Mouse (Mus musculus): Measurements from ENCODE around the gene Fbl. TPM values are rescaled to one million over a fixed set of nuclear protein-coding genes. Genes with fewer than 3 reads are reported as not detected.
"Not testable (repeated sequence)": the region's sequence is repeated elsewhere in the genome, so short reads cannot be mapped to it uniquely, and the experiment has no call there.

Fbl gene
- total RNA-seq, 2 experiments from 2014 or later: 113 to 121 TPM

GRCm38 (mm10) chr7:28186631-28187030 is 17.1 kb downstream of the Fbl start:
- intact Hi-C loops (cut with DNase I): loop anchor here (10.0 kb wide), 1 partner anchor 118 kb away; the partner anchor contains the start of gene Dll3
- peak; percentile 13 for DNase-seq

- no peak for DNase-seq
- intact Hi-C loops (cut with DNase I): no loop called here
Measured at GRCm38 (mm10) chr7:28191489-28191888, 22.0 kb downstream of the Fbl start.

- intact Hi-C loops (cut with DNase I): no loop called here
- no peak for DNase-seq
Measured at GRCm38 (mm10) chr7:28191903-28192302, 22.4 kb downstream of the Fbl start.

GRCm38 (mm10) chr7:28195414-28196098 is 26.0 kb downstream of the Fbl start:
- intact Hi-C loops (cut with DNase I): no loop called here
- DNase-seq: no peak

GRCm38 (mm10) chr7:28196528-28196927 is 27.0 kb downstream of the Fbl start:
- DNase-seq: no peak
- intact Hi-C loops (cut with DNase I): no loop called here

GRCm38 (mm10) chr7:28199054-28199453 is 29.5 kb downstream of the Fbl start:
- intact Hi-C loops (cut with DNase I): no loop called here
- no peak for DNase-seq

- intact Hi-C loops (cut with DNase I): no loop called here
- DNase-seq: no peak
Measured at GRCm38 (mm10) chr7:28203207-28204108, 33.9 kb downstream of the Fbl start.

- DNase-seq: peak; percentile 33
- intact Hi-C loops (cut with DNase I): no loop called here
Measured at GRCm38 (mm10) chr7:28206044-28206600, 36.6 kb downstream of the Fbl start.

- intact Hi-C loops (cut with DNase I): no loop called here
- DNase-seq: no peak
Measured at GRCm38 (mm10) chr7:28208396-28208987, 39.0 kb downstream of the Fbl start.

- DNase-seq: peak; percentile 37
- intact Hi-C loops (cut with DNase I): no loop called here
Measured at GRCm38 (mm10) chr7:28208988-28209508, 39.5 kb downstream of the Fbl start.

GRCm38 (mm10) chr7:28210731-28211130 is 41.2 kb downstream of the Fbl start:
- no peak for DNase-seq
- intact Hi-C loops (cut with DNase I): no loop called here

- peak; percentile 72 for DNase-seq
- intact Hi-C loops (cut with DNase I): no loop called here
Measured at GRCm38 (mm10) chr7:28214142-28214541, 44.6 kb downstream of the Fbl start.

GRCm38 (mm10) chr7:28215950-28216349 is 46.4 kb downstream of the Fbl start:
- intact Hi-C loops (cut with DNase I): not testable (repeated sequence)

GRCm38 (mm10) chr7:28217811-28218210 is 48.3 kb downstream of the Fbl start:
- DNase-seq; intact Hi-C loops (cut with DNase I): not testable (repeated sequence)

More at GRCm38 (mm10) chr7:28215950-28216349, 46.4 kb downstream of the Fbl start:
- DNase-seq: not testable (repeated sequence)

- peak; percentile 86 for DNase-seq
- intact Hi-C loops (cut with DNase I): not testable (repeated sequence)
Measured at GRCm38 (mm10) chr7:28218951-28219740, 49.6 kb downstream of the Fbl start.

GRCm38 (mm10) chr7:28226836-28227235 is 57.3 kb downstream of the Fbl start:
- intact Hi-C loops (cut with DNase I); DNase-seq: not testable (repeated sequence)

- DNase-seq; intact Hi-C loops (cut with DNase I): not testable (repeated sequence)
Measured at GRCm38 (mm10) chr7:28227421-28227820, 57.9 kb downstream of the Fbl start.
